ENCODE assay signal across 25 mouse cellular contexts in genomic region chr12:52412172-52412571, GRCm38 (mm10).
DNase-seq lines count a peak whose midpoint lies in the region; ATAC-seq and TF ChIP-seq lines count a peak whose summit lies in the region.
"Had no signal": no experiment of that assay in that cellular context is flagged by ENCODE, and none has a peak within 500 bp of the region (broad histone marks: within the 10 kb centered on the region; RNA-seq: fewer than 3 reads in every experiment).

No protein-coding gene starts in this region.

- H3K27ac ChIP-seq in forebrain, embryonic 12.5 days, result peak overlapping the region; percentile 75
- H3K27ac ChIP-seq in forebrain, embryonic 14.5 days (ENCODE audit: low read depth, low read length), result no peak overlapping the region
- H3K27ac ChIP-seq in hindbrain, postnatal 0 days, result 0 out of 2 replicates have a peak overlapping the region, but pooled peaks have one; percentile 57
- H3K27ac ChIP-seq in hindbrain, embryonic 16.5 days (ENCODE audit: low read depth, low read length), result no peak overlapping the region
- H3K27ac ChIP-seq: embryonic facial prominence, embryonic 12.5 days; hindbrain, embryonic 14.5 days; liver, embryonic 15.5 days; neural tube, embryonic 15.5 days had no signal

- H3K4me2 ChIP-seq in forebrain, embryonic 12.5 days, result no peak overlapping the region; the same call in 1 of the 2 replicates
- no peak overlapping the region for H3K4me2 ChIP-seq in forebrain, embryonic 14.5 days (ENCODE audit: low read length)
- H3K4me2 ChIP-seq in hindbrain, postnatal 0 days (ENCODE audit: low read depth, low read length), result no peak overlapping the region
- H3K4me2 ChIP-seq in hindbrain, embryonic 16.5 days (ENCODE audit: low read length), result no peak overlapping the region
- H3K4me2 ChIP-seq: embryonic facial prominence, embryonic 12.5 days; hindbrain, embryonic 14.5 days; liver, embryonic 15.5 days; lung, embryonic 14.5 days had no signal

- no peak for DNase-seq in forebrain, embryonic 14.5 days (ENCODE audit: low spot score)
- no peak for DNase-seq in hindbrain, postnatal 0 days (ENCODE audit: low spot score)
- peak; percentile 25 for DNase-seq in testis, postnatal 10 days (ENCODE audit: low spot score)
- DNase-seq in testis, postnatal 14 days (ENCODE audit: low spot score), result no peak
- DNase-seq in MN1 (ENCODE audit: low spot score), result no peak
- DNase-seq: adrenal gland, postnatal 14 days; cerebellum, adult 11 months; cerebellum, adult 9-10 months; cerebellum, postnatal 36 days; heart, postnatal 14 days; kidney, adult 2 months; kidney, postnatal 36 days; layer of hippocampus, postnatal 36 days; left cerebral cortex, postnatal 4 days; lung, embryonic 14.5 days; lung, postnatal 14 days; spleen, adult 18-20 months; thymus, adult 2 months; thymus, postnatal 36 days had no signal

- no peaks in the 10 kb centered on the region for H3K36me3 ChIP-seq in forebrain, embryonic 12.5 days (replicated peaks)
- no peaks in the 10 kb centered on the region for H3K36me3 ChIP-seq in forebrain, embryonic 14.5 days (ENCODE audit: control insufficient read depth, insufficient read depth, low read length)
- H3K36me3 ChIP-seq in hindbrain, postnatal 0 days (ENCODE audit: insufficient read depth, low read length), result no peaks in the 10 kb centered on the region
- no peaks in the 10 kb centered on the region for H3K36me3 ChIP-seq in hindbrain, embryonic 16.5 days (ENCODE audit: control insufficient read depth, insufficient read depth, low read length)
- H3K36me3 ChIP-seq: embryonic facial prominence, embryonic 12.5 days; liver, embryonic 15.5 days; neural tube, embryonic 15.5 days had no signal

- no peak overlapping the region for H3K4me3 ChIP-seq in forebrain, embryonic 12.5 days (replicated peaks)
- no peak overlapping the region for H3K4me3 ChIP-seq in forebrain, embryonic 14.5 days (ENCODE audit: low read depth, low read length)
- H3K4me3 ChIP-seq in hindbrain, postnatal 0 days (ENCODE audit: low read length), result no peak overlapping the region
- no peak overlapping the region for H3K4me3 ChIP-seq in hindbrain, embryonic 16.5 days (ENCODE audit: low read length)
- H3K4me3 ChIP-seq: embryonic facial prominence, embryonic 12.5 days; liver, embryonic 15.5 days; neural tube, embryonic 15.5 days had no signal

- peaks cover 18% of the 10 kb centered on the region for H3K4me1 ChIP-seq in forebrain, embryonic 12.5 days
- H3K4me1 ChIP-seq in forebrain, embryonic 14.5 days (ENCODE audit: control insufficient read depth, insufficient read depth, low read length), result peaks cover 9% of the 10 kb centered on the region
- no peaks in the 10 kb centered on the region for H3K4me1 ChIP-seq in hindbrain, postnatal 0 days (ENCODE audit: insufficient read depth, low read length)
- peaks cover 3% of the 10 kb centered on the region; the same call in 1 of the 2 replicates for H3K4me1 ChIP-seq in hindbrain, embryonic 16.5 days (ENCODE audit: control insufficient read depth, insufficient read depth, low read depth, low read length)
- H3K4me1 ChIP-seq: liver, embryonic 15.5 days had no signal

- no peaks in the 10 kb centered on the region for H3K9me3 ChIP-seq in forebrain, embryonic 12.5 days
- H3K9me3 ChIP-seq in forebrain, embryonic 14.5 days (replicated peaks; ENCODE audit: control insufficient read depth, low read length), result 0 out of 2 replicates have a peak, but pooled peaks cover 2% of the 10 kb centered on the region
- H3K9me3 ChIP-seq in hindbrain, postnatal 0 days (ENCODE audit: low read length), result no peaks in the 10 kb centered on the region
- H3K9me3 ChIP-seq in hindbrain, embryonic 16.5 days (ENCODE audit: control insufficient read depth, low read length), result no peaks in the 10 kb centered on the region
- H3K9me3 ChIP-seq: embryonic facial prominence, embryonic 12.5 days; liver, embryonic 15.5 days; neural tube, embryonic 15.5 days had no signal

- 73% methylated on average over 4 of the region's 4 CpGs for WGBS in forebrain, embryonic 12.5 days
- 80% methylated on average over 4 of the region's 4 CpGs for WGBS in forebrain, embryonic 14.5 days
- WGBS in hindbrain, postnatal 0 days, result 77% methylated on average over 4 of the region's 4 CpGs
- 84% methylated on average over 4 of the region's 4 CpGs for WGBS in hindbrain, embryonic 16.5 days

- ATAC-seq in forebrain, embryonic 12.5 days (ENCODE audit: low FRiP score), result no peak
- no peak for ATAC-seq in forebrain, embryonic 14.5 days
- ATAC-seq in hindbrain, postnatal 0 days, result no peak
- no peak for ATAC-seq in hindbrain, embryonic 16.5 days

- no peaks in the 10 kb centered on the region for H3K27me3 ChIP-seq in forebrain, embryonic 12.5 days
- H3K27me3 ChIP-seq in forebrain, embryonic 14.5 days (replicated peaks; ENCODE audit: control insufficient read depth, insufficient read depth, low read length), result no peaks in the 10 kb centered on the region
- H3K27me3 ChIP-seq in hindbrain, postnatal 0 days (ENCODE audit: insufficient read depth, low read length), result no peaks in the 10 kb centered on the region
- H3K27me3 ChIP-seq in hindbrain, embryonic 16.5 days (replicated peaks; ENCODE audit: control insufficient read depth, insufficient read depth, low read length), result no peaks in the 10 kb centered on the region
- H3K27me3 ChIP-seq: embryonic facial prominence, embryonic 12.5 days; liver, embryonic 15.5 days; neural tube, embryonic 15.5 days had no signal

- H3K9ac ChIP-seq in forebrain, embryonic 12.5 days, result no peak overlapping the region
- no peak overlapping the region for H3K9ac ChIP-seq in forebrain, embryonic 14.5 days (ENCODE audit: low read length)
- no peak overlapping the region for H3K9ac ChIP-seq in hindbrain, postnatal 0 days (replicated peaks; ENCODE audit: low read length)
- H3K9ac ChIP-seq in hindbrain, embryonic 16.5 days (ENCODE audit: low read depth, low read length), result no peak overlapping the region
- H3K9ac ChIP-seq: embryonic facial prominence, embryonic 12.5 days; hindbrain, embryonic 14.5 days; liver, embryonic 15.5 days; lung, embryonic 14.5 days; neural tube, embryonic 15.5 days had no signal

- no peak for TF ChIP-seq CTCF in hindbrain, postnatal 0 days (IDR thresholded peaks at IDR 0.05; ENCODE audit: low read depth)

Comparison
In these comparisons a context has a peak if more than half of its experiments do, and no peak if none do; other contexts are left out.
1. H3K27ac ChIP-seq: peak in forebrain, embryonic 12.5 days (single experiment) and hindbrain, postnatal 0 days (single experiment); none in forebrain, embryonic 14.5 days (single experiment) and hindbrain, embryonic 16.5 days (single experiment).